Mouse (Mus musculus) ES-E14 (cell line): ENCODE results near the gene Kif26b. TPM values are rescaled to one million over a fixed set of nuclear protein-coding genes. Genes with fewer than 3 reads are reported as not detected.

Source experiments
- DNase-seq: peaks from one replicate; pipeline ENCODE4 v3.0.0-alpha.2; 2013; ENCODE audit warnings: low read depth, low spot score
- H3K27ac ChIP-seq: 2 replicates; pipeline ENCODE4 v1.5.1; 2012; ENCODE audit warnings: low read depth, mild to moderate bottlenecking, low read length, moderate library complexity, mixed read lengths; ENCODE audit not compliant: poor library complexity, insufficient read depth, severe bottlenecking
- H3K36me3 ChIP-seq: 2 replicates; pipeline ENCODE4 v1.6.1; 2012; ENCODE audit warnings: mild to moderate bottlenecking, low read length, moderate library complexity, mixed read lengths; ENCODE audit not compliant: control insufficient read depth, poor library complexity, insufficient read depth, severe bottlenecking
- H3K4me1 ChIP-seq, 2 experiments: fragments of 150-350 bp in 1 of 2; sonication (generic) in 1 of 2; 2 replicates each; pipeline ENCODE4 v1.6.1; 2012; ENCODE audit warnings: low read length in 2 of 2, mild to moderate bottlenecking in 1 of 2, mixed read lengths in 1 of 2; ENCODE audit not compliant: control insufficient read depth in 2 of 2, insufficient read depth in 2 of 2, poor library complexity in 1 of 2
- H3K4me3 ChIP-seq, 2 experiments: fragments of 150-350 bp in 1 of 2; sonication (generic) in 1 of 2; 2 replicates each; pipeline ENCODE4 v1.5.1; 2012; ENCODE audit warnings: low read length in 2 of 2, low read depth in 1 of 2, mild to moderate bottlenecking in 1 of 2, mixed read lengths in 1 of 2; ENCODE audit not compliant: insufficient read depth in 1 of 2, poor library complexity in 1 of 2, severe bottlenecking in 1 of 2
- H3K9ac ChIP-seq: 2 replicates; pipeline ENCODE4 v1.6.1; 2012; ENCODE audit warnings: low read depth, mild to moderate bottlenecking, low read length, mixed read lengths; ENCODE audit not compliant: poor library complexity, insufficient read depth, severe bottlenecking
- H3K9me3 ChIP-seq: fragments of 150-350 bp; sonication (generic); 2 replicates; pipeline ENCODE4 v1.6.1; 2012; ENCODE audit warnings: low read depth, mild to moderate bottlenecking, low read length; ENCODE audit not compliant: control insufficient read depth, insufficient read depth
- CHD2 ChIP-seq: IDR thresholded peaks from 2 replicates; pipeline ENCODE4 v1.6.1; 2014; ENCODE audit warnings: mild to moderate bottlenecking, low read depth, low read length, inconsistent platforms
- HCFC1 ChIP-seq: IDR thresholded peaks from 2 replicates; pipeline ENCODE4 v1.6.1; 2012; ENCODE audit warnings: low read length, inconsistent platforms, borderline replicate concordance; ENCODE audit not compliant: insufficient read depth
- MAFK ChIP-seq: IDR thresholded peaks from 2 replicates; pipeline ENCODE4 v1.6.1; 2014; ENCODE audit warnings: mild to moderate bottlenecking, low read depth, low read length, inconsistent platforms; ENCODE audit not compliant: insufficient read depth
- ZC3H11A ChIP-seq: IDR thresholded peaks from 2 replicates; pipeline ENCODE4 v1.6.1; 2012; ENCODE audit warnings: low read depth, mild to moderate bottlenecking, inconsistent platforms, low read length, borderline replicate concordance
- ZNF384 ChIP-seq: IDR thresholded peaks from 2 replicates; pipeline ENCODE4 v1.6.1; 2012; ENCODE audit warnings: low read depth, low read length, inconsistent platforms
- in situ Hi-C, 2 experiments: fragments of 600-800 bp; cut with MboI; formaldehyde crosslinking; loops; one replicate each; pipeline ENCODE4 v1.15.1; 2025; ENCODE audit warnings: low sequenced_read_pairs in 2 of 2, inconsistent platforms in 1 of 2; ENCODE audit not compliant: unreplicated experiment in 2 of 2
- total RNA-seq: library from RNA; depleted of rRNA; stranded (reverse); fragments of 300-350 nt; gene quantifications from 2 replicates; pipeline ENCODE4 v1.2.3, GENCODE M21; 2012

The Kif26b gene
- total RNA-seq, 1 experiment: 0.94 TPM

- Histone ChIP-seq H3K9ac (no peak overlapping the region), H3K4me1 (no peaks in the 10 kb centered on the region), H3K27ac (no peak overlapping the region), H3K36me3 (no peaks in the 10 kb centered on the region), H3K9me3 (no peaks in the 10 kb centered on the region), H3K4me3 (no peak overlapping the region)
- TF ChIP-seq HCFC1 (no peak), CHD2 (no peak), MAFK (no peak), ZC3H11A (no peak), ZNF384 (no peak)
- DNase-seq: no peak
- in situ Hi-C loops: no loop called here
Observed at GRCm38 (mm10) chr1:178876926-178877325, 348.0 kb downstream of the Kif26b start.

GRCm38 (mm10) chr1:178878676-178879075, 349.8 kb downstream of the Kif26b start:
- TF ChIP-seq ZC3H11A (no peak), HCFC1 (no peak), MAFK (no peak), ZNF384 (no peak), CHD2 (no peak)
- DNase-seq: no peak
- Histone ChIP-seq H3K4me1 (no peaks in the 10 kb centered on the region), H3K9me3 (no peaks in the 10 kb centered on the region), H3K36me3 (no peaks in the 10 kb centered on the region), H3K27ac (no peak overlapping the region), H3K9ac (no peak overlapping the region), H3K4me3 (no peak overlapping the region)
- in situ Hi-C loops: no loop called here

GRCm38 (mm10) chr1:178880905-178881304, 352.0 kb downstream of the Kif26b start:
- TF ChIP-seq ZNF384 (no peak), ZC3H11A (no peak), CHD2 (no peak), HCFC1 (no peak), MAFK (no peak)
- H3K36me3 ChIP-seq: no peaks in the 10 kb centered on the region
- in situ Hi-C loops: no loop called here

GRCm38 (mm10) chr1:178886671-178887070, 357.7 kb downstream of the Kif26b start:
- TF ChIP-seq ZC3H11A: no peak
- TF ChIP-seq HCFC1: no peak
- TF ChIP-seq ZNF384: no peak
- Histone ChIP-seq H3K9me3 (no peaks in the 10 kb centered on the region), H3K27ac (no peak overlapping the region), H3K36me3 (no peaks in the 10 kb centered on the region), H3K4me3 (no peak overlapping the region), H3K9ac (no peak overlapping the region), H3K4me1 (no peaks in the 10 kb centered on the region)
- in situ Hi-C loops: no loop called here
- no peak for DNase-seq

More at GRCm38 (mm10) chr1:178880905-178881304, 352.0 kb downstream of the Kif26b start:
- no peak for DNase-seq
- no peaks in the 10 kb centered on the region for H3K9me3 ChIP-seq
- H3K27ac ChIP-seq: no peak overlapping the region
- H3K4me1 ChIP-seq: no peaks in the 10 kb centered on the region
- no peak overlapping the region for H3K4me3 ChIP-seq
- no peak overlapping the region for H3K9ac ChIP-seq

GRCm38 (mm10) chr1:178892376-178892775, 363.5 kb downstream of the Kif26b start:
- Histone ChIP-seq H3K27ac (no peak overlapping the region), H3K36me3 (no peaks in the 10 kb centered on the region), H3K4me1 (no peaks in the 10 kb centered on the region), H3K4me3 (no peak overlapping the region), H3K9me3 (no peaks in the 10 kb centered on the region), H3K9ac (no peak overlapping the region)
- TF ChIP-seq MAFK (no peak), ZNF384 (no peak), HCFC1 (no peak), CHD2 (no peak), ZC3H11A (no peak)
- no peak for DNase-seq
- in situ Hi-C loops: no loop called here
